Mouse (Mus musculus) adrenal gland, adult (tissue): ENCODE results near the gene Olfr11.

Source experiments
- DNase-seq, 2 experiments: peaks; one replicate each; pipeline ENCODE4 v3.0.0; 2022 to 2023; ENCODE audit warnings: low spot score in 1 of 2; ENCODE audit not compliant: inconsistent age in 2 of 2

Gene Olfr11

GRCm38 (mm10) chr13:21642418-21642817 lies at the start of gene Olfr11:
Gene Olfr11 (minus strand): TSS chr13:21642518.
- DNase-seq: peak in 1 of 2 experiments; percentile 19

- DNase-seq: no peak
Measured at GRCm38 (mm10) chr13:21677305-21677704, 35.0 kb upstream of the Olfr11 start, which contains the start of gene Olfr1360. Gene Olfr1360 (minus strand): TSS chr13:21677405.

GRCm38 (mm10) chr13:21663286-21663685 lies 21.0 kb upstream of the Olfr11 start, which contains the start of gene Olfr1361:
Gene Olfr1361 (minus strand): TSS chr13:21663386.
- DNase-seq: no peak

GRCm38 (mm10) chr13:21613922-21614321 lies 28.4 kb downstream of the Olfr11 start, which contains the start of gene Olfr1362:
Gene Olfr1362 (minus strand): TSS chr13:21614022.
- no peak for DNase-seq

GRCm38 (mm10) chr13:21591618-21592017 lies 50.7 kb downstream of the Olfr11 start:
- DNase-seq: no peak
